Mouse (Mus musculus) ES-E14 (cell line): ENCODE measurements around the gene Enpp1.

Experiments used
- CHD2 ChIP-seq: IDR thresholded peaks from 2 replicates; pipeline ENCODE4 v1.6.1; 2014; ENCODE audit warnings: mild to moderate bottlenecking, low read depth, low read length, inconsistent platforms
- HCFC1 ChIP-seq: IDR thresholded peaks from 2 replicates; pipeline ENCODE4 v1.6.1; 2012; ENCODE audit warnings: low read length, inconsistent platforms, borderline replicate concordance; ENCODE audit not compliant: insufficient read depth
- MAFK ChIP-seq: IDR thresholded peaks from 2 replicates; pipeline ENCODE4 v1.6.1; 2014; ENCODE audit warnings: mild to moderate bottlenecking, low read depth, low read length, inconsistent platforms; ENCODE audit not compliant: insufficient read depth
- ZC3H11A ChIP-seq: IDR thresholded peaks from 2 replicates; pipeline ENCODE4 v1.6.1; 2012; ENCODE audit warnings: low read depth, mild to moderate bottlenecking, inconsistent platforms, low read length, borderline replicate concordance
- ZNF384 ChIP-seq: IDR thresholded peaks from 2 replicates; pipeline ENCODE4 v1.6.1; 2012; ENCODE audit warnings: low read depth, low read length, inconsistent platforms

DNA sequence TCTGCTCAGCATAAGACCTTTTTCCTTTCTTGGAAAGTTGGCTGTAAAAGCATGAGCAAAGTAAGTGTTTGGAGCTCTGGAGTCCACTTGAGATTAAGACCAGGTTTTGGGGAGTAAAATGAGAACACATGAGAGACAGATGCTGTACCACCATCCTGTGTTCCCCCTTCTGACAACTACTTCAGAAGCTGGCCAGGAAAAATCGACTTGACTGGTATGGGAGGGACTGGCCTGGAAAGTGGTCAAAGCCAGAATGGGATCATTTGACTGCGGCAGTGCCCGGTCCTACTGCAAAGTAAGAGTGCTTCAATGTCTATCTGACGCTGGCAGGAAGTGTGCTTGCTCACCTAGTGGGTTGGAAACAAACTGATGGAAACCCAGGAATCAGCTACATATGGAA lies 123.1 kb downstream of the Enpp1 start:
- TF ChIP-seq CHD2 (no peak), ZC3H11A (no peak), ZNF384 (no peak), HCFC1 (no peak), MAFK (no peak)
